Mouse (Mus musculus) CD4-positive helper T cell, adult 2 months (primary cell): ENCODE results near the gene Mreg.

Experiments
- DNase-seq: peaks from one replicate; pipeline ENCODE4 v3.0.0-alpha.2; 2012; ENCODE audit warnings: low read depth, missing footprints, low spot score

Gene Mreg

GRCm38 (mm10) chr1:72227546-72227945 is 15.4 kb upstream of the Mreg start:
- DNase-seq = no peak

- DNase-seq = no peak
These were observed 14.9 kb upstream of the Mreg start for GRCm38 (mm10) chr1:72226887-72227481.

GRCm38 (mm10) chr1:72226172-72226886 is 14.2 kb upstream of the Mreg start:
- peak; percentile 59 for DNase-seq

GRCm38 (mm10) chr1:72225720-72226171 is 13.6 kb upstream of the Mreg start:
- peak; percentile 91 for DNase-seq

- no peak for DNase-seq
These were observed 13.1 kb upstream of the Mreg start for GRCm38 (mm10) chr1:72225054-72225718.

GRCm38 (mm10) chr1:72220008-72220407 is 7.9 kb upstream of the Mreg start:
- no peak for DNase-seq

- no peak for DNase-seq
These were observed 7.0 kb upstream of the Mreg start for GRCm38 (mm10) chr1:72219116-72219515.

- DNase-seq = no peak
These were observed 6.5 kb upstream of the Mreg start for GRCm38 (mm10) chr1:72218626-72219025.

- DNase-seq = no peak
These were observed 4.7 kb upstream of the Mreg start for GRCm38 (mm10) chr1:72216761-72217160.

- DNase-seq = no peak
These were observed 3.1 kb upstream of the Mreg start for GRCm38 (mm10) chr1:72215174-72215573.

- DNase-seq = no peak
These were observed 2.4 kb upstream of the Mreg start for GRCm38 (mm10) chr1:72214470-72214961.

GRCm38 (mm10) chr1:72213954-72214353 is 1.8 kb upstream of the Mreg start:
- DNase-seq = no peak

- DNase-seq = no peak
These were observed 1.1 kb downstream of the Mreg start for GRCm38 (mm10) chr1:72210803-72211679.

- no peak for DNase-seq
These were observed 4.0 kb downstream of the Mreg start for GRCm38 (mm10) chr1:72208095-72208494.

GRCm38 (mm10) chr1:72205113-72205512 is 7.0 kb downstream of the Mreg start:
- no peak for DNase-seq

GRCm38 (mm10) chr1:72203204-72203603 is 8.9 kb downstream of the Mreg start:
- DNase-seq = no peak

- no peak for DNase-seq
These were observed 9.4 kb downstream of the Mreg start for GRCm38 (mm10) chr1:72202705-72203104.

- no peak for DNase-seq
These were observed 10.0 kb downstream of the Mreg start for GRCm38 (mm10) chr1:72202068-72202467.

GRCm38 (mm10) chr1:72201126-72201525 is 11.0 kb downstream of the Mreg start:
- no peak for DNase-seq

GRCm38 (mm10) chr1:72198142-72198806 is 13.8 kb downstream of the Mreg start:
- DNase-seq = no peak
